Mouse (Mus musculus) MEL-GATA-1-ER (cell line): Measurements from ENCODE around the gene Cep55.

Experiments used
- DNase-seq: peaks from one replicate; pipeline ENCODE4 v3.0.0-alpha.2; 2012; ENCODE audit warnings: low read depth; ENCODE audit errors: extremely low read depth

The Cep55 gene

DNA sequence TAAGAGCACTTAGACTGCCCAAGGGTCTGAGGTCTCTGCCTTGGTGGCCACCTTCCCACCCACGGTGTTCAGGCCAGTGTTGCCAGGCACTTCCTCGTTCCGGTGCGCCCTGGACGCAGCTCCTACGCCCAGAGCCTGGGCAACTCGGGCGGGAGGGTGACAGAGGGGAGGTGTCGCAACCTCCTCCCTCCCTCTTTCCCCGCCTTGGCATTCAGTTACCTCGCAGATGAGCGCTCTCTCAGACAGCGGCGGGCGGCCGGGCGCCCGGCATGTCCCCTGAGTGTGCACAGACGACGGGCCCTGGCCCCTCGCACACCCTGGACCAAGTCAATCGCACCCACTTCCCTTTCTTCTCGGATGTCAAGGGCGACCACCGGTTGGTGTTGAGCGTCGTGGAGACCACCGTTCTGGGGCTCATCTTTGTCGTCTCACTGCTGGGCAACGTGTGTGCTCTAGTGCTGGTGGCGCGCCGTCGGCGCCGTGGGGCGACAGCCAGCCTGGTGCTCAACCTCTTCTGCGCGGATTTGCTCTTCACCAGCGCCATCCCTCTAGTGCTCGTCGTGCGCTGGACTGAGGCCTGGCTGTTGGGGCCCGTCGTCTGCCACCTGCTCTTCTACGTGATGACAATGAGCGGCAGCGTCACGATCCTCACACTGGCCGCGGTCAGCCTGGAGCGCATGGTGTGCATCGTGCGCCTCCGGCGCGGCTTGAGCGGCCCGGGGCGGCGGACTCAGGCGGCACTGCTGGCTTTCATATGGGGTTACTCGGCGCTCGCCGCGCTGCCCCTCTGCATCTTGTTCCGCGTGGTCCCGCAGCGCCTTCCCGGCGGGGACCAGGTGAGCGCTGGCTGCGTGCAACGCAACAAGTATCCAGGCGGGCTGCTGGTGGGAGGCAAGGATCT, 42.3 kb downstream of the Cep55 start, which contains the start of gene Ffar4:
Ffar4 (plus strand) TSS at position 214 of the 901 bp plus-strand sequence.
- no peak for DNase-seq

DNA sequence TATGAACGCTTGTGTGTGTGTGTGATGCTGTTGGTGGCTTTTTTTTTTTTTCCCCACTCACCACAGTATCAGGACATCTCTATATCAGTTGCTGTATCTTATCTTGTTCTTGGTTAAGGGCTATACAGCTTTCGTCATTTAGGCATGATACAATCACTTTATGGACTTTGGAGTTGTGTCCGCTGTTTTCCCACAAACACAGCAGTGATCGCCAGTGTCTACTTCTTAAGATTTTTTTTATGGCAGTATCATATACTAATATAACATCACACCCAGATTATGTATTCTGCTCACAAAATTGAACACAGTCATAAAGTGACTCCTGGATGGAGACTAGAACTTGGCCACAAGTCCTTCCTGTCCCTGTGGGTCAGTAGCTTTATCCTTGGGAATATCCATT, 53.1 kb downstream of the Cep55 start:
- no peak for DNase-seq

DNA sequence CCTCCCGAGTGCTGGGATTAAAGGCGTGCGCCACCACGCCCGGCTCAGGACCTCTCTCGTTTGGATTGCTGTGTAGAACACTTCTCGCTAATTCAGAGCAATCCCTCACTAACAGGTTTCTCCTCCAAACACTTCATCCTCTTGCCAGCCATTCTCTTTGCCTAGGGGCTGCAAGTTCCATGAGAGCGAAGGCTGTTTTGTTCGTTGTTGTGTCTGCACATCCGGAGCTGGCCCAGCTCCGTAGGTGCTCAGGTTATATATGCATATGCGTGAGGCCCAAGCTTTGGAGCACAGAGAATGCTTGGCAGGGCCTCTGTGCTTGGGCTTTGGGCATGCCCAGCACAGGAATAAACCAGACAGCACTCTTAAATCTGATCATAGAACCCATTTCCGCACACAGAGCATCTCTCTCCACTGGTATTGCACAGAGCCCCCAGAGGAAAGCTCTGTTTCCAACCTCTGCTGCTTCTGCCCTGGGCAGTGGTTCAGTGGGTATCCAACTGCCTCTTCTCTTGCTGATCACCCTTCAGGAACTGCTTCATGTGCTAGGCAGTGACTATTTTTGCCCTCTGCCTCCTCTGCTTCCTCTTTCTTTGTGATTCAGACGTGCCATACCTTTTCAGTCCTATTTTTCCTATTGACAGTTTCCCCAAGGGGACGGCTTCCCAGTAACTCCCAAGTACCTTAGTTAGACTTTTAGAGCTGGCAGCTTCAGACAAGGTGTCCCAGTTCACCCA, 54.9 kb downstream of the Cep55 start:
- DNase-seq: no peak

DNA sequence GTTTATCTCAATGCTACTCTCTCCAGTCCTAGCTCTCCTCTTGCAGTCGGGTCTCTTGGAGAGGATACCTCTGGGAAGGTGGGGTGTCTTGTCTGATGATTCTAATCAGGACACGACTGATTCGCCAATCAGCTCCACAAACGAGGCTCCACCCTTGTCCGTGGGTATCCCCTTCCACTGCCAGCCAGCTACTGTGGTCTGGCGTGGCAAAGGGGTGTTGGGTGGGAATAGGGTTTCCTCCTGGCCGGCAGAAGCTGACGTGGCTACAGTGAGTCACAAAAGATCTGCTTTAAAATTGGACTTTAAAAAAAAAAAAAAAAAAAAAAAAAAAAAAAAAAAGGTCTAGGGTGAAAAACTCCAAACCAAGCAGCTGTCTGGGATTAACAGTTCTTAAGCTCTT, 56.2 kb downstream of the Cep55 start:
- DNase-seq: no peak

DNA sequence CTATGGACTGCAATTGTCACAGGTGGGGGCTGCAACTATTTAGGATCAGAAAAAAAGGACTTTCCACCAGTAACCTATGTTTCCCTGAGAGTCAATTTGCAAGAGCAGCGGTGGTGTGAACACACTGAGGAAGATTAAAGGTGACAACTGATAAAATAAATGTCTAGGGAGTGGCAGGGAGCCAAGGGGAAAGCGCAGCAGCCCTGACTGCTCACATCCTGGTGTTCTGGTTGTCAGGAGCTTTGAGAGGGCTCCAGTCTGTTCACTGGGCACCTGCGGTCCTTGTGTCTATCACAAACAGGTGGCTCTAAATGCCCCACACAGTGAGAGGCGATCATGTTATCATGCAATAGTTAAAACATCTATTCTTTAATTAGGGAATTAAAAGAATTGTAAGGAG, 57.8 kb downstream of the Cep55 start:
- DNase-seq: no peak

DNA sequence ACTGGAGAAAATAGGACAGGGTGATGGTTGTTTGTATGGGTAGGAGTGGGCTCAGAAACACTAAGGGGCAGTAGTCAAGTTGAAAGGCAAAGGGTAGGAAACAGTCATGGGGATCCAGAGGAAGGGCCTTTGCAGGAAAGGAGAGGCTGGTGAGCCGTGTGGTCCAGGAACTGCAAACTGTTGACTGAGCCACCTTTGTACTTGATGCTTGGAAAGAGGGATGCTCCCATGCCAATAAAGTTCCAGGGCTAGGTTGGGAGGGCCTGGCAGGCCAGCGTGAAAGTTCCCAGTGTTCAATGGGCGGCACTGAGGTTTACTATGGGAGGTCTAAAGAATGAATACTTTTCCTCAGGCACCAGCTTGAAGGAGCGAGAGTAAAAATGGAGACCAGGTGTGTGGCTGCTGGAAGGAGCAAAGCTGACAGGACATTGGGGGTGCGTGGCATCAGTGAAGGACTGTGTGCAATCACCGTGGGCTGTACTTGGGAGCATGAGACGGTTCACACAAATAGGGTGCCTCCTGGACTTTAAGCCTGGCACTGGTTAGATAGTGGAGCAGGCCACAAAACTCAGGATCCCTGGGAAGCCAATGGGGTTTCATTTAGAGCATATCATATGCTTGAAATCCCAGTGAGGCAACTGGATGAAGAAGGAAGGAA, 60.2 kb downstream of the Cep55 start:
- no peak for DNase-seq

DNA sequence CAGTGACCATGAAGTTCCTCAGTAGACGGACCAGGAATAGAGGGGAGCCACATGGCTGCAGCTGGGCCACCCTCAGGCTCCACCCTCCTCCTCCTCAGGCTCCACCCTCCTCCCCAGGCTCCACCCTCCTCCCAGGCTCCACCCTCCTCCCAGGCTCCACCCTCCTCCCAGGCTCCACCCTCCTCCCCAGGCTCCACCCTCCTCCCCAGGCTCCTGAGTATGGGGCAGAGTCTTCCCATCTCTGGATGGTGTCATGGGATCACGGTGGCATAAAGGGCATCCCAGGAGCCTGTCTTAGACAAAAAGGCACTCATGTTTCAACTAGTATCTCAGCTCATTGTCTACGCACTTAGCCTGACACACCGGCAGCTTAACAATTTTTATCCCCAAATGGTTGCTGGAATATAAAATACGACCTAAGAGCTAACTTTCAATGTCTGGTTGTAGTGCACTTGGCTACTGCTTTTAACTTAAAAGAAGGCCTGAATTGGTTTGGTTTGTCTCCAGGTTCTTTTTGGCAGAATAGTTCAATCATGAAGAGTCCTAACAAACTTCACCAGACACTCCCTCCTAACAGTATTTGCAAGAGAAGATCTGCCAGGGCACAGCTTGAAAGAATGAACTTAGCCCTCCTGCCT, 65.4 kb downstream of the Cep55 start:
- no peak for DNase-seq

DNA sequence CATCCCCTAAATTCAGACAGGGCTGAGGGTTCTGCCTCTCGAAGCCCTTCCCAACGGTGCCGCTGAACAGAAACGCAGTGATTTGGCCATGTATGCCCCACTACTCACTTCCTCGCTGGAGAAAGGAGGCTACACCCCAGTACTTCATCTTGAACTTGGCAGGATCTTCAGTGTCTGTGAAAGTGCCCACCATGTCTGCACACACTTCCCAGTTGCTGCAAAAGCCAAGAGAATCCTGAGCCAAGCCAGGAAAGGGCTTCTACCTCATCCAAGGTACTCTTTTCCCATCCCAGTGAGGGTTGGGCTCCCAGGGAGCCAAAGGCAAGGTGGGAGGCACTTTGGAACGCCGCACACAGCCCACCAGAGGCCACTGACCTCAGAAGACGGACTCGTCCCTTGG, 69.1 kb downstream of the Cep55 start:
- no peak for DNase-seq
